Mouse (Mus musculus): Measurements from ENCODE around the gene Gtf2h5.

- TF ChIP-seq ZNF384 (IDR thresholded peaks at IDR 0.05; ENCODE audit: low read depth, low read length) (no peak), ZC3H11A (IDR thresholded peaks at IDR 0.05; ENCODE audit: borderline replicate concordance, low read depth, low read length) (no peak)
These were observed 13.6 kb upstream of the Gtf2h5 start for GRCm38 (mm10) chr17:6066021-6066420.
